Comparison of ENCODE assay signal across 31 mouse cellular contexts in the genomic region with DNA sequence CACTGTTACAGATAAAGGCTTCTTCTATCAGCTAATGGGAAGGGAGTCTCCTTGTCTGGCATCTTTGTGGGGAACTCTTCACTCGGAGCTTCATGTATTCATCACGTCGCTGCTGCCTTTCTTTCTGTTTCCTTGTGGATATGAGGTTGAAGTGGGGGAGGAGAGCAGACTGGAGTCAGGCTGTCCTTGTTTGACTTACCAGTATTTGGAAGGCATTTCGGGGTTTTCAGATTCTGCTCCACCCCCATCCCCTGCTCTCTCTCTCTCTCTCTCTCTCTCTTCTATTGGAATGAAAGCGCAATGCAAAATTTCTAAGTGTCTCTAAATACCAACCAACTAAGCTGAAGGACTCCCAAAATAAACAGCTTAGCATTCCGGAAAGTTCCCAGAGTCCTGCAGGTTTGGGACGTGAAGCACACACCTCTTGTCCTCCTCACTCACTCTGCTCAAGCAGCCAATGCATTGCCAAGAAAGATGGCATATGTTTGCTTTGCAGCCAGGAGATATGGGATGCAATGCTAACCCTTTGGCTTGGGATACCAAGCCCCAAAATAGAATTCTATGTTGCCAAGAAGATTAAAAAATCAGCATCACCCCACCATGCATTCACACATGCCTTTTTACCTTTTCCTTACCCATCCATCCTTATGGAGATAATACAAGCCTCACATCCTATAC.
A peak's percentile ranks its signal among the peaks of the same experiment; 100 is the strongest.
DNase-seq lines count a peak whose midpoint lies in the region; ATAC-seq and TF ChIP-seq lines count a peak whose summit lies in the region.
"Had no signal": no experiment of that assay in that cellular context is flagged by ENCODE, and none has a peak within 500 bp of the region (broad histone marks: within the 10 kb centered on the region; RNA-seq: fewer than 3 reads in every experiment).

No protein-coding gene starts in this region.

- H3K4me3 ChIP-seq in forebrain, embryonic 16.5 days (replicated peaks; ENCODE audit: low read length), result no peak overlapping the region
- H3K4me3 ChIP-seq in forebrain, embryonic 15.5 days, result no peak overlapping the region
- no peak overlapping the region for H3K4me3 ChIP-seq in heart, postnatal 0 days (ENCODE audit: low read depth, low read length)
- H3K4me3 ChIP-seq: gastrocnemius, adult 2 months; heart, embryonic 15.5 days; hindbrain, embryonic 10.5 days; hindbrain, embryonic 15.5 days; liver, embryonic 12.5 days; midbrain, embryonic 13.5 days; neural tube, embryonic 13.5 days had no signal

- TF ChIP-seq EP300 in heart, postnatal 0 days (IDR thresholded peaks at IDR 0.05; ENCODE audit: low read depth), result no peak

- no peak overlapping the region for H3K9ac ChIP-seq in forebrain, embryonic 16.5 days (replicated peaks; ENCODE audit: low read depth, low read length)
- H3K9ac ChIP-seq in forebrain, embryonic 15.5 days (replicated peaks), result no peak overlapping the region
- H3K9ac ChIP-seq in heart, postnatal 0 days (replicated peaks; ENCODE audit: low read depth, low read length), result no peak overlapping the region
- H3K9ac ChIP-seq: heart, embryonic 15.5 days; hindbrain, embryonic 15.5 days; liver, embryonic 12.5 days; liver, postnatal 0 days; midbrain, embryonic 13.5 days; neural tube, embryonic 13.5 days had no signal

- no peaks in the 10 kb centered on the region for H3K4me1 ChIP-seq in forebrain, embryonic 16.5 days (replicated peaks; ENCODE audit: control insufficient read depth, insufficient read depth, low read length)
- no peaks in the 10 kb centered on the region for H3K4me1 ChIP-seq in forebrain, embryonic 15.5 days
- H3K4me1 ChIP-seq in heart, postnatal 0 days (ENCODE audit: control insufficient read depth, insufficient read depth), result 0 out of 2 replicates have a peak, but pooled peaks cover 3% of the 10 kb centered on the region
- H3K4me1 ChIP-seq: heart, embryonic 15.5 days; hindbrain, embryonic 10.5 days; hindbrain, embryonic 15.5 days; liver, embryonic 12.5 days; midbrain, embryonic 13.5 days; neural tube, embryonic 13.5 days had no signal

- no peak for TF ChIP-seq CTCF in heart, postnatal 0 days (IDR thresholded peaks at IDR 0.05; ENCODE audit: low read depth)

- no peak overlapping the region for H3K27ac ChIP-seq in forebrain, embryonic 16.5 days (ENCODE audit: low read length)
- H3K27ac ChIP-seq in forebrain, embryonic 15.5 days (replicated peaks), result no peak overlapping the region
- no peak overlapping the region for H3K27ac ChIP-seq in heart, postnatal 0 days (ENCODE audit: low read depth)
- H3K27ac ChIP-seq: gastrocnemius, adult 2 months; heart, embryonic 15.5 days; hindbrain, embryonic 10.5 days; hindbrain, embryonic 15.5 days; liver, embryonic 12.5 days; macrophage; midbrain, embryonic 13.5 days; neural tube, embryonic 13.5 days had no signal

- no peak overlapping the region for H3K4me2 ChIP-seq in forebrain, embryonic 16.5 days (ENCODE audit: low read length)
- no peak overlapping the region for H3K4me2 ChIP-seq in forebrain, embryonic 15.5 days (replicated peaks)
- H3K4me2 ChIP-seq in heart, postnatal 0 days (ENCODE audit: low read depth, low read length), result peak overlapping the region; percentile 25; the same call in 1 of the 2 replicates
- H3K4me2 ChIP-seq: heart, embryonic 15.5 days; hindbrain, embryonic 15.5 days; liver, embryonic 12.5 days; midbrain, embryonic 13.5 days; neural tube, embryonic 13.5 days had no signal

- ATAC-seq in forebrain, embryonic 16.5 days, result peak; percentile 61
- ATAC-seq in forebrain, embryonic 15.5 days (replicated peaks), result no peak
- peak; percentile 17; the same call in 1 of the 2 replicates for ATAC-seq in heart, postnatal 0 days (ENCODE audit: insufficient read depth, low read depth)
- ATAC-seq: activated CD4-positive, CD25-positive, alpha-beta regulatory T cell, adult 4 months; inflammation-experienced regulatory T-cells, adult 6 months; liver, embryonic 12.5 days; liver, postnatal 0 days; lung, postnatal 0 days; midbrain, embryonic 13.5 days had no signal

- DNase-seq in heart, postnatal 0 days (ENCODE audit: low spot score), result no peak
- DNase-seq in heart, adult 18-20 months, result no peak
- DNase-seq in right cerebral cortex, postnatal 10 days (ENCODE audit: low spot score in 2 of 2), result peak; percentile 52 to 76
- no peak for DNase-seq in right cerebral cortex, postnatal 25 days
- DNase-seq in spleen, postnatal 14 days (ENCODE audit: low spot score in 2 of 2), result no peak
- DNase-seq: adrenal gland, adult 2 months; adrenal gland, postnatal 36 days; B cell, adult 2 months; cerebellum, adult 11 months; cerebellum, postnatal 36 days; gastrocnemius, adult 2 months; gastrocnemius, postnatal 36 days; kidney, adult 11 months; kidney, postnatal 14 days; left cerebral cortex, postnatal 4 days; liver, postnatal 0 days; right cerebral cortex, postnatal 14 days; thymus, adult 18-20 months; thymus, postnatal 25 days had no signal

- no peaks in the 10 kb centered on the region for H3K27me3 ChIP-seq in forebrain, embryonic 16.5 days (replicated peaks; ENCODE audit: control insufficient read depth, insufficient read depth, low read length)
- H3K27me3 ChIP-seq in forebrain, embryonic 15.5 days, result no peaks in the 10 kb centered on the region
- no peaks in the 10 kb centered on the region for H3K27me3 ChIP-seq in heart, postnatal 0 days (ENCODE audit: control insufficient read depth, insufficient read depth, low read length)
- H3K27me3 ChIP-seq: heart, embryonic 15.5 days; hindbrain, embryonic 15.5 days; liver, embryonic 12.5 days; midbrain, embryonic 13.5 days; neural tube, embryonic 13.5 days had no signal

- no peaks in the 10 kb centered on the region for H3K36me3 ChIP-seq in forebrain, embryonic 16.5 days (ENCODE audit: control insufficient read depth, insufficient read depth)
- no peaks in the 10 kb centered on the region for H3K36me3 ChIP-seq in forebrain, embryonic 15.5 days
- H3K36me3 ChIP-seq in heart, postnatal 0 days (replicated peaks; ENCODE audit: control insufficient read depth, insufficient read depth, low read length), result no peaks in the 10 kb centered on the region
- H3K36me3 ChIP-seq: heart, embryonic 15.5 days; hindbrain, embryonic 10.5 days; hindbrain, embryonic 15.5 days; liver, embryonic 12.5 days; midbrain, embryonic 13.5 days; neural tube, embryonic 13.5 days had no signal

- WGBS in forebrain, embryonic 16.5 days, result 75% methylated on average over 7 of the region's 7 CpGs
- 80% methylated on average over 7 of the region's 7 CpGs for WGBS in forebrain, embryonic 15.5 days
- 28% methylated on average over 7 of the region's 7 CpGs for WGBS in heart, postnatal 0 days

- no peaks in the 10 kb centered on the region for H3K9me3 ChIP-seq in forebrain, embryonic 16.5 days (ENCODE audit: control insufficient read depth, low read length)
- H3K9me3 ChIP-seq in forebrain, embryonic 15.5 days, result no peaks in the 10 kb centered on the region
- H3K9me3 ChIP-seq in heart, postnatal 0 days (replicated peaks; ENCODE audit: control insufficient read depth, low read length), result no peaks in the 10 kb centered on the region
- H3K9me3 ChIP-seq: heart, embryonic 15.5 days; hindbrain, embryonic 10.5 days; hindbrain, embryonic 15.5 days; liver, embryonic 12.5 days; midbrain, embryonic 13.5 days; neural tube, embryonic 13.5 days had no signal

Comparison
In these comparisons a context has a peak if more than half of its experiments do, and no peak if none do; other contexts are left out.
1. DNase-seq: peak in right cerebral cortex, postnatal 10 days (2 of 2); none in heart, postnatal 0 days (single experiment), heart, adult 18-20 months (0 of 2), right cerebral cortex, postnatal 25 days (single experiment) and spleen, postnatal 14 days (0 of 2).